Mouse (Mus musculus) limb, embryonic 11.5 days (tissue): ENCODE results near the gene Csnk1e. TPM values are rescaled to one million over a fixed set of nuclear protein-coding genes. Genes with fewer than 3 reads are reported as not detected.
"Not testable (repeated sequence)": the region's sequence is repeated elsewhere in the genome, so short reads cannot be mapped to it uniquely, and the experiment has no call there.

Experiments used
- ATAC-seq: fragments of 200-750 bp; cut with Nextera tagmentation; 2 replicates; pipeline ENCODE4 v1.8.0; 2017; ENCODE audit warnings: low read depth; ENCODE audit not compliant: insufficient number of reproducible peaks, low FRiP score, low TSS enrichment
- DNase-seq: peaks from one replicate; pipeline ENCODE4 v3.0.0-alpha.2; 2015; ENCODE audit warnings: low spot score
- H3K27ac ChIP-seq: fragments of 300-500 bp; sonication (generic); replicated peaks from 2 replicates; pipeline ENCODE4 v1.5.1; 2014; ENCODE audit warnings: low read depth, mild to moderate bottlenecking, low read length
- H3K27me3 ChIP-seq: fragments of 300-500 bp; sonication (generic); 2 replicates; pipeline ENCODE4 v1.6.1; 2014; ENCODE audit warnings: mild to moderate bottlenecking, low read length, mixed read lengths; ENCODE audit not compliant: control insufficient read depth, insufficient read depth
- H3K36me3 ChIP-seq: fragments of 300-500 bp; sonication (generic); 2 replicates; pipeline ENCODE4 v1.6.1; 2014; ENCODE audit warnings: mild to moderate bottlenecking, low read length, moderate library complexity, mixed read lengths; ENCODE audit not compliant: control insufficient read depth, insufficient read depth
- H3K4me1 ChIP-seq: fragments of 300-500 bp; sonication (generic); 2 replicates; pipeline ENCODE4 v1.6.1; 2014; ENCODE audit warnings: low read length, mixed read lengths; ENCODE audit not compliant: control insufficient read depth, insufficient read depth
- H3K4me2 ChIP-seq: fragments of 300-500 bp; sonication (generic); 2 replicates; pipeline ENCODE4 v1.6.1; 2014; ENCODE audit warnings: low read depth, mild to moderate bottlenecking, moderate library complexity; ENCODE audit not compliant: severe bottlenecking
- H3K4me3 ChIP-seq: fragments of 300-500 bp; sonication (generic); 2 replicates; pipeline ENCODE4 v1.5.1; 2014; ENCODE audit warnings: low read depth, low read length
- H3K9ac ChIP-seq: fragments of 300-500 bp; sonication (generic); 2 replicates; pipeline ENCODE4 v1.6.1; 2014; ENCODE audit warnings: mild to moderate bottlenecking, low read length
- H3K9me3 ChIP-seq: fragments of 300-500 bp; sonication (generic); 2 replicates; pipeline ENCODE4 v1.6.1; 2016; ENCODE audit warnings: low read length; ENCODE audit not compliant: control insufficient read depth
- WGBS: fragments of 180-500 bp; shearing (Covaris S2); extraction: QIAGEN DNeasy Blood & Tissue Kit; methylation state at CpG from one replicate; pipeline ENCODE4 v1.1.7; 2014; 5-methylcytosine and 5-hydroxymethylcytosine counted together
- polyA plus RNA-seq: library from polyadenylated mRNA; unstranded; fragments of >200 nt; fragmentation: Nextera tagmentation; extraction: Ambion mirVana; gene quantifications from 2 replicates; pipeline ENCODE4 v1.2.1, GENCODE M21; 2014

Csnk1e gene
- polyA plus RNA-seq, 1 experiment from 2014 or later = 149 TPM

DNA sequence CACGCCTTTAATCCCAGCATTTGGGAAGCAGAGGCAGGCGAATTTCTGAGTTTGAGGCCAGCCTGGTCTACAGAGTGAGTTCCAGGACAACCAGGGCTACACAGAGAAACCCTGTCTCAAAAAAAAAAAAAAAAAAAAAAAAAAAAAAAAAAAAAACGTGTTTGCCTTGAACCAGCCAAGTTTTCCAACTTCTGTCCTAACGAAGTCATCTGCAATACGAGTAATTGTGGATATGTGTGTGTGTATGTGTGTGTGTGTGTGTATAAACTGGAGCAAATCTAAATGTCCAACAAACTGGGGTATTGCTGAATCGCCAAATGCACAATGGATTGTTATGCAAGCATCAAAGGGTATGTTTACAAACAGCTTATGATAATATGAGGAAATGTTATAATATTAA, 738 bp upstream of the Csnk1e start:
- not testable (repeated sequence) for DNase-seq, H3K4me3 ChIP-seq, H3K27me3 ChIP-seq, H3K4me1 ChIP-seq, H3K9me3 ChIP-seq, ATAC-seq, H3K9ac ChIP-seq, H3K36me3 ChIP-seq, H3K27ac ChIP-seq
- H3K4me2 ChIP-seq = peak overlapping the region; percentile 66; the same call in 1 of the 2 replicates
- WGBS = 59% methylated on average over 6 of the region's 6 CpGs

DNA sequence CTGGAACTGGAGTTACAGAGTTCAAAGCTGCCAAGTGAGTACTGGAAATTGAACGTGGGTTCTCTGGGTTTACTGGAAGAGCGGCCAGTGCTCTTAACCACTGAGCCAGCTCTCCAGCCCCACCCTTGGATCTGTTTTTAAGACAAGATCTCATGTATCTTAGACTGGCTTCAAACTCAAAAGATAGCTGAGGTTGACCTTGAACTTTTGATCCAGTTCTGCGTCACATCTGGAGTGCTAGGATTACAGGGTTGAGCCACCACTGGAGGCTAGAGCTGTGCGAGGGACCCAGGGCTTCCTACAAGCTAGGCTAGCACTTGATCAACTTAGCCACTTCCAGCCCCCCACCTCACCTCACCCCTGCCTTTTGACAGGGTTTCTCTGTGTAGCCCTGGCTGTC, 1.5 kb downstream of the Csnk1e start:
- Histone ChIP-seq H3K9me3 (no peaks in the 10 kb centered on the region; the same call in 1 of the 2 replicates), H3K9ac (no peak overlapping the region), H3K27ac (no peak overlapping the region), H3K4me1 (peaks cover 3% of the 10 kb centered on the region; the same call in 1 of the 2 replicates), H3K4me2 (no peak overlapping the region), H3K27me3 (no peaks in the 10 kb centered on the region), H3K4me3 (no peak overlapping the region), H3K36me3 (no peaks in the 10 kb centered on the region)
- 88% methylated on average over 4 of the region's 4 CpGs for WGBS
- ATAC-seq (no peak), DNase-seq (no peak)

GRCm38 (mm10) chr15:79448041-79448440, 7.3 kb downstream of the Csnk1e start:
- no peak for ATAC-seq
- H3K4me1 ChIP-seq = no peaks in the 10 kb centered on the region
- H3K9ac ChIP-seq = no peak overlapping the region
- H3K27ac ChIP-seq = no peak overlapping the region
- no peaks in the 10 kb centered on the region for H3K36me3 ChIP-seq
- DNase-seq = no peak
- H3K4me3 ChIP-seq = no peak overlapping the region
- H3K9me3 ChIP-seq = no peaks in the 10 kb centered on the region; the same call in 1 of the 2 replicates
- H3K4me2 ChIP-seq = no peak overlapping the region
- no peaks in the 10 kb centered on the region for H3K27me3 ChIP-seq
- WGBS = 91% methylated on average over 3 of the region's 3 CpGs

DNA sequence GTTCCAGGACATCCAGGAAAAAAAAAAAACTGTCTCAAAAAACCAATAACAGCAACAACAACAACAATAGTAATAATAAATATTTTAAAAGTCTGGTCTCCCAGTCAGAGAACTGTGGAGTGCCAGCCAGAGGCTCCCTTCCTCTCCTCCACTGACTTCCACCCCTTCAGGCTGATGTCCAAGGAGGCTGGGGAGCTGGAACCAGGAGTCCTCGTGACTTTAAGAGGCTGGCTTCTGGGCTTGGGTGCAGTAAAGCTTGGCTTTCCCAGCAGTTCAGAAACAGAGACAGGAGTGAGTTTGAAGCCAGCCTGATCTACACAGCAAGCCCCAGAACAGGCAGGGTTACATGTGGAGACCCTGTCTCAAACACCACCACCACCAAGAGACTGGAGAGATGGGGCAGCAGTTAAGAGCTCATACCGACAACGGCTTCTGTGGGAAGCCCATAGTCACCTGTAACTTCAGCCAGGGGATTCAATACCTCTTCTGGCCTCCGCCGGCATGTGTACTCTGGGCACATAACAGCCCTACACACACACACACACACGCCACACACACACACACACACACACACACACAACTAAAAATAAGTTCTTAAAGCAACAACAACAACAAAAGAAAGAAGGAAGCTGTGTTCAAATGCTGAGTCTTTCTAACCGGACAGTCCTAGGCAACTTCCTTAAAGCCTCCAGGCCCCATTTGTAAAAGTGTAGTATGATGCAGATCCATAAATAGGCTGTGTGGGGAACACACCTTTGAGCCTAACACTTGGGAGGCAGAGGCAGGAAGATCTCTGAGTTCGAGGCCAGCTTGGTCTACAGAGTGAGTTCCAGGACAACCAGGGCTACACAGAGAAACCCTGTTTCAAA, 9.3 kb downstream of the Csnk1e start:
- Histone ChIP-seq H3K4me2 (no peak overlapping the region), H3K9ac (no peak overlapping the region), H3K4me1 (no peaks in the 10 kb centered on the region), H3K27ac (no peak overlapping the region), H3K4me3 (no peak overlapping the region), H3K9me3 (no peaks in the 10 kb centered on the region), H3K36me3 (no peaks in the 10 kb centered on the region), H3K27me3 (no peaks in the 10 kb centered on the region)
- WGBS = 82% methylated on average over 8 of the region's 8 CpGs
- DNase-seq (no peak), ATAC-seq (no peak)

- no peaks in the 10 kb centered on the region for H3K27me3 ChIP-seq
- H3K27ac ChIP-seq = no peak overlapping the region
- no peak overlapping the region for H3K9ac ChIP-seq
- DNase-seq = no peak
- no peak overlapping the region for H3K4me3 ChIP-seq
- H3K4me2 ChIP-seq = no peak overlapping the region
- WGBS = 52% methylated on average over 7 of the region's 7 CpGs
- no peaks in the 10 kb centered on the region for H3K36me3 ChIP-seq
- no peak for ATAC-seq
- peaks cover 14% of the 10 kb centered on the region for H3K4me1 ChIP-seq
- no peaks in the 10 kb centered on the region for H3K9me3 ChIP-seq
Measured at GRCm38 (mm10) chr15:79443856-79444410, 11.4 kb downstream of the Csnk1e start.

DNA sequence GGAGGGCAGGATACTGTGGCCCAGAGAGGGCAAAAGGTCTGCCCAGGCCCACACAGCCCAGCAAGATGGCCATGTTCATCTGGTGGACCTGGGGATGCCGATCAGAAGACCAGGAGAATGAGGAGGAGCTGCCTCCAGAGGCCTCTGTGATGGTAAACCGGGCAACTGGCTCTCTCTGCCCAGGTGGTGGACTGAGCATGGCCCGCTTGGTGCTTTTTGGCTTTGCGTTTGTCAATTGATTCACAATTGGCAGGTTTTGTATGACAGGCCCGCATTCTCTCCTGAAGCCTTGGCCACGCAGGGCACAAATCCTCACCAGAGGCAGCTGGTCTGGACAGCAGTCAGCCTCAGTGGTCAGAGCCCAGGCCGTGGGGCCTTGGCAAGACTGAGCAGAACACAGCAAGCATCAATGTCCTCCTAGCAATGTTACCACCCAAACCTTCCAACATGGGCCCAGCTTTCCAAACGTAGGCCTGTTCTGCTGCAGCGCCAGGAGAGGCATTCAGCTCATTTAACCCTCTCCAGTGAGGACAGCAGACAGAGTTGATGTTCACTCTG, 12.3 kb downstream of the Csnk1e start:
- no peaks in the 10 kb centered on the region for H3K27me3 ChIP-seq
- H3K36me3 ChIP-seq = no peaks in the 10 kb centered on the region
- H3K27ac ChIP-seq = no peak overlapping the region
- no peak overlapping the region; the same call in 1 of the 2 replicates for H3K4me3 ChIP-seq
- no peak overlapping the region for H3K9ac ChIP-seq
- peaks cover 17% of the 10 kb centered on the region for H3K4me1 ChIP-seq
- no peaks in the 10 kb centered on the region for H3K9me3 ChIP-seq
- no peak overlapping the region for H3K4me2 ChIP-seq
- WGBS = 87% methylated on average over 9 of the region's 9 CpGs
- ATAC-seq = no peak
- no peak for DNase-seq

- Histone ChIP-seq H3K4me2 (peak overlapping the region; percentile 83), H3K27me3 (no peaks in the 10 kb centered on the region), H3K36me3 (no peaks in the 10 kb centered on the region), H3K27ac (peak overlapping the region; percentile 96), H3K9ac (peak overlapping the region; percentile 99), H3K9me3 (no peaks in the 10 kb centered on the region), H3K4me3 (peak overlapping the region; percentile 87), H3K4me1 (peaks cover 17% of the 10 kb centered on the region)
- DNase-seq (no peak), ATAC-seq (no peak)
- 6% methylated on average over 6 of the region's 6 CpGs for WGBS
Measured at GRCm38 (mm10) chr15:79442257-79442611, 13.1 kb downstream of the Csnk1e start.

GRCm38 (mm10) chr15:79441331-79442256, 13.8 kb downstream of the Csnk1e start:
- under 1% methylated on average over 84 of the region's 107 CpGs for WGBS
- peak overlapping the region; percentile 99 for H3K9ac ChIP-seq
- ATAC-seq = peak; percentile 51; the same call in 1 of the 2 replicates
- peak overlapping the region; percentile 87 for H3K4me3 ChIP-seq
- peaks cover 17% of the 10 kb centered on the region for H3K4me1 ChIP-seq
- no peaks in the 10 kb centered on the region; the same call in 1 of the 2 replicates for H3K36me3 ChIP-seq
- H3K4me2 ChIP-seq = peak overlapping the region; percentile 83
- DNase-seq = peak; percentile 83
- H3K27me3 ChIP-seq = no peaks in the 10 kb centered on the region
- peak overlapping the region; percentile 96 for H3K27ac ChIP-seq
- no peaks in the 10 kb centered on the region for H3K9me3 ChIP-seq
